Mouse (Mus musculus): ENCODE results near the gene Nxpe4. TPM values are rescaled to one million over a fixed set of nuclear protein-coding genes. Genes with fewer than 3 reads are reported as not detected.

The Nxpe4 gene
- under 1 TPM; 0.30 to 0.49 TPM for total RNA-seq (2023)

GRCm38 (mm10) chr9:48161505-48162192 lies at the start of gene Nxpe4:
Gene Nxpe4 (plus strand): TSS chr9:48162023.

GRCm38 (mm10) chr9:48353148-48353698 lies 191.4 kb downstream of the Nxpe4 start, which contains the start of gene Nxpe2:
Gene Nxpe2 (minus strand): TSS chr9:48353454.

Other genes starting within 250 kb of the Nxpe4 start
- 10 to 100 TPM; 68.7 to 76.7 TPM for gene Nxpe2, start 191.4 kb downstream of the Nxpe4 start, total RNA-seq (2023)